Mouse (Mus musculus): Measurements from ENCODE around the gene Scarf1. TPM values are rescaled to one million over a fixed set of nuclear protein-coding genes. Genes with fewer than 3 reads are reported as not detected.

Gene Scarf1
- 4.0 and 4.5 TPM in 2 replicates for polyA plus RNA-seq (2015; fragmentation: Nextera tagmentation; extraction: Ambion mirVana)

DNA sequence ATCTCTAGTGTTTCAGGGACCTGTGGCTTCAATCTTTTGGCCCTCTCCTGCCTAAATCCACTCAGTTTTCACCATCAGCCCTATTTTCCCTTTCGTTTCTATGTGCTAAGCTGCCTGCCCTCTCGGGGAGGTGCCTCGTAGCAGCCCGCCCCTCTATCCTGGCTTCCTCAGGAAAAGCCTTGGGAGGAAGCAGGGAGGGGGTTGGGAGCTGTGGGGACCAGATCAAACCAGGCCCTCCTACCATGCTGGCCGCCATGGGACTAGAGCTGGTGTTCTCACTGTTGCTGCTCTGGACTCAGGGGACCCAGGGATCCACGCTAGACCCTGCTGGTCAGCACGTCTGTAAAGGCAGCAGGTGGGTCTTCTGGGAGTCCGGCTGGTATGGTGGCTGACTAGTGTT lies at the start of gene Scarf1:
Gene Scarf1 (plus strand): TSS at position 205 of the 400 bp plus-strand sequence.
- no peak within 1 kb of the TSS for H3K27ac ChIP-seq (replicated peaks)
- no peak within 1 kb of the TSS for H3K9ac ChIP-seq
- no peaks in the 10 kb centered on the region for H3K27me3 ChIP-seq
- no peak for ATAC-seq (ENCODE audit: low FRiP score, low read depth)
- peaks cover 20% of the 10 kb centered on the region for H3K4me1 ChIP-seq (replicated peaks)
- peaks cover 13% of the 10 kb centered on the region for H3K36me3 ChIP-seq
- no peaks in the 10 kb centered on the region for H3K9me3 ChIP-seq
- 57% methylated on average over 8 of the region's 8 CpGs for WGBS
- H3K4me3 ChIP-seq = 0 out of 2 replicates have a peak within 1 kb of the TSS, but pooled peaks have one; percentile 0
- peak within 1 kb of the TSS; percentile 9 for H3K4me2 ChIP-seq

DNA sequence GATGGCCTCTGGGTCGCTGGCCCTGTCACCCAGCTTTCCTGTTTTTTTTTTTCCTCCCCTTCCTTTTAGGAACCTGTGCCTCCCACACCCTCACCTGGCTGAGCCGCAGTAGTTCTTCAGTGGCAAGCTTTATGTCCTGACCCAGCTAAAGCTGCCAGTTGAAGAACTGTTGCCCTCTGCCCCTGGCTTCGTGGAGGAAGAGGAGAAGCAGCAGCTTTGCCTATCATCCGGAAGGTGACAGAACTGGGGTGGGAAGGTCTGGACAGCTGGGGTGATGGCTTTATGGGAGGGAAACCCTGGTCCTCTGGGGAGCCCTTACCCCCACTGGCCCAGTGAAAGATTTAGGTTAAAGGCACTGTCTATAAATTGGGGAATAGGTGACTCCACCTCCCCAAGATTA lies 49.7 kb upstream of the Scarf1 start:
- H3K27ac ChIP-seq (replicated peaks) = no peak overlapping the region

DNA sequence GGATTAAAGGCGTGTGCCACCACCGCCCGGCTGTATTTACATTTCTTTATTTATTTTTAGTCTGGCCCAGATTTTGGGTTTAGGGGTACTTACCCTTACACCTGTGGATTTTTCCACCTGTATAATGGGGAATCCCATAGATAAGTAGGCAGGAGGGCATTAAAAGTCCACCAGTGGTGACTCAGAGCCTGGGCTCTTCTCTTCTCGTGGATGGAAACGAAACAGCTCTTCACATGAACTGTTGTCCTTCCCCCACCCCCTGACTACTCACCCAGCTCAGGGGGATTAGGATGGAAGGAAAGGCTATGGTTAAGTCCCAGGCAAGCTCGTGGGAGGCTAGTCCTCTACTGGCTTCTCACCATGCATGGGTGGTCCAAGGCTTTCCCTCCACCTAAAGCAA lies 48.9 kb upstream of the Scarf1 start:
- Histone ChIP-seq H3K27ac (replicated peaks) (no peak overlapping the region), H3K9me3 (no peaks in the 10 kb centered on the region), H3K4me1 (replicated peaks) (peaks cover 24% of the 10 kb centered on the region), H3K27me3 (0 out of 2 replicates have a peak, but pooled peaks cover 2% of the 10 kb centered on the region), H3K4me2 (no peak overlapping the region), H3K9ac (no peak overlapping the region), H3K4me3 (no peak overlapping the region), H3K36me3 (peaks cover 22% of the 10 kb centered on the region)
- 90% methylated on average over 6 of the region's 6 CpGs for WGBS
- ATAC-seq (ENCODE audit: low FRiP score, low read depth) = no peak

More for the DNA sequence above, 49.7 kb upstream of the Scarf1 start:
- 77% methylated on average over 4 of the region's 4 CpGs for WGBS
- Histone ChIP-seq H3K9ac (no peak overlapping the region), H3K9me3 (no peaks in the 10 kb centered on the region), H3K4me1 (replicated peaks) (peaks cover 24% of the 10 kb centered on the region), H3K4me2 (no peak overlapping the region), H3K27me3 (no peaks in the 10 kb centered on the region), H3K36me3 (peaks cover 22% of the 10 kb centered on the region), H3K4me3 (no peak overlapping the region)
- ATAC-seq (ENCODE audit: low FRiP score, low read depth) = no peak

DNA sequence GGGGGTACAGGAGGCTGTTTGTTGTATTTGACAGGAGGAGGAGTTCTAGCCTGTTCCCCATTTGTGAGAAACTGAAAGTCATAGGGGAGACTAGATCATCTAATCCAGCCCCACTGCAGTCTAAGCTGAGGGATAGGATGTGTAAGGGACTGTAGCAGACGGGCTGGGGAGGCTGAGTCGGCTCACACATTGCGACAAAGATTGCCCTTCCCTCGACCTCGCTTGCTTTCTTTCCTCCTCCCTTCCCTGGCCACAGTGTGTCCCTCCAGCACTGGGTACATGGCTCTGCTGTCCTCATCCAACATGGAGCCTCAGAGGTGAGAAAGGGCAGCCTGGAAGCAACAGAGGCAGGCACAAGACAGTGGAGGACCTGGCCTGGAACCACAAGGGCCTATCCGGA lies 48.3 kb upstream of the Scarf1 start:
- no peak for ATAC-seq (ENCODE audit: low FRiP score, low read depth)
- H3K4me3 ChIP-seq = no peak overlapping the region
- WGBS = 82% methylated on average over 6 of the region's 6 CpGs
- H3K4me2 ChIP-seq = no peak overlapping the region
- H3K9ac ChIP-seq = no peak overlapping the region
- no peaks in the 10 kb centered on the region for H3K9me3 ChIP-seq
- 0 out of 2 replicates have a peak, but pooled peaks cover 4% of the 10 kb centered on the region for H3K27me3 ChIP-seq
- H3K4me1 ChIP-seq (replicated peaks) = peaks cover 19% of the 10 kb centered on the region
- H3K27ac ChIP-seq (replicated peaks) = no peak overlapping the region
- H3K36me3 ChIP-seq = peaks cover 22% of the 10 kb centered on the region

DNA sequence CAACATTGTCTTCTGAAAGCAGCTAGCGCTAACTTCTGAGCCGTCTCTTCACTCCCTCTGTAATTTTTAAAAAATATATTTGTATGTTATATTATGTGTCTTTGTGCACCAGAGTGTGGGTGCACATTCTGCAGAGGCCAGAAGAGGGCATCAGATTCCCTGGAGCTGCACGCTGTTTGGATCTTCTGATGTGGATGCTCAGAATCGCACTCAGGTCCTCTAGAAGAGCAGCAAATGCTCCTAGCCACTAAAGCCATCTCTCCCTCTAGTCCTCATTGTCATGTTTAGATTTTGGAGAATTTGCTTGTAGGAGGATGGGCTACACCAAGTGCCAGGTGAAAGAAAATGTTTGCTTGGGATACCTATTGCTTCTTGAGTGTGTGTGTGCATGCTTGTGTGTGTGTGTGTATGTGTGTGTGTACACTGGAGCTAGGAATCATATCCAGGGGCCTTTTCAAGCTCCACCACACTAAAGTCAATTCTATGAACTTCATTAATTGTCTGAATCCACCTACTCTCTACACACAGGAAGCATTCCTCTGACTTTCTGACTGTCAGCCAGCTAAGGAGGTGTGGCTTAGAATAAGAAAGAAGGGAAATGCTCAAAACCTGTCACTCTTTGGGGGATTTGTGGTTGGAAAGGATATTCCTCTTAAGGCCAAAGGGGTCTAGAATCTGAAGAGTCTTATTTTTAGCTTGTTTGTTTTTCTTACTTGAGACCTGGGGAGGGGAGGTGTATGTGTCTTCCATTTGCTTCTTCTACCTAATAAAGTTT lies 46.4 kb upstream of the Scarf1 start:
- Histone ChIP-seq H3K9ac (no peak overlapping the region), H3K9me3 (no peaks in the 10 kb centered on the region), H3K27me3 (0 out of 2 replicates have a peak, but pooled peaks cover 4% of the 10 kb centered on the region), H3K4me3 (no peak overlapping the region), H3K36me3 (peaks cover 22% of the 10 kb centered on the region), H3K4me2 (no peak overlapping the region), H3K27ac (replicated peaks) (no peak overlapping the region), H3K4me1 (replicated peaks) (peaks cover 14% of the 10 kb centered on the region)
- ATAC-seq (ENCODE audit: low FRiP score, low read depth) = no peak
- 96% methylated on average over 4 of the region's 4 CpGs for WGBS

DNA sequence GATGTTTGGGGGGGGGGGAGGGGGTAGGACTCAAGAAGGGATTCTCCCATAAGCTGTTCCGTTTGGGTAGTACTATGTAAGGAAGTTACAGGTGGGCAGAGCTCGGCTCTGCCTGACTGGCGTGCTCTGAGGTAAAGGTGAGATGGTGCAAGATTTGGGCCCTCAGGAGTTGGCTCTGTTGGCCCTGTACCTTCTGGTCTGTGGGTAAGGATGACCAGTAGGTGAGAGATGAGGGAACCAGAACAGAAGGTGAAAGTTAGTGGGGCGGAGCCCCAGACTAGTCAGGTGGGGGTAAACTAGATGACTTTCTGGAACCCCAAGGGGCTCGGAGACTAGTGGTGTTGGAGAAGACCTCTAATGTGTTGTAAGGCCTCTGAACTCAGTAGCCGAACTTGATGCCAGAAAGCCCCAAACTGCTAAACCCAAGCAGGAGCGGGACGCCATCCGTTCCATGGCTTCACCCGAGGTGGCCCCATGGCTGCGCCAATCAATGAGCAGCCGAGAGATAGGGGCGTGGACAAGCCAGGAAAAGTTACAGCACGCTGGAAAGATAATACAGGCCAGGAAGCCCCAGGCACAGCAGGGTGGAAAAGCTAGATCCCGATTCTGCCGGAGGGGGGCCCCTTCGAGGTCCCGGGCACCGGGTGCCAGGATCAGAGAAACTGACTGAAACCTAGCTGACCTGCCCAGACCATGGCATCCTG lies 45.7 kb upstream of the Scarf1 start:
- Histone ChIP-seq H3K9ac (0 out of 2 replicates have a peak overlapping the region, but pooled peaks have one; percentile 21), H3K9me3 (no peaks in the 10 kb centered on the region), H3K27ac (replicated peaks) (no peak overlapping the region), H3K36me3 (peaks cover 22% of the 10 kb centered on the region), H3K4me2 (peak overlapping the region; percentile 56), H3K4me3 (peak overlapping the region; percentile 27), H3K4me1 (replicated peaks) (peaks cover 6% of the 10 kb centered on the region), H3K27me3 (0 out of 2 replicates have a peak, but pooled peaks cover 4% of the 10 kb centered on the region)
- ATAC-seq (ENCODE audit: low FRiP score, low read depth) = no peak
- WGBS = 17% methylated on average over 19 of the region's 19 CpGs

DNA sequence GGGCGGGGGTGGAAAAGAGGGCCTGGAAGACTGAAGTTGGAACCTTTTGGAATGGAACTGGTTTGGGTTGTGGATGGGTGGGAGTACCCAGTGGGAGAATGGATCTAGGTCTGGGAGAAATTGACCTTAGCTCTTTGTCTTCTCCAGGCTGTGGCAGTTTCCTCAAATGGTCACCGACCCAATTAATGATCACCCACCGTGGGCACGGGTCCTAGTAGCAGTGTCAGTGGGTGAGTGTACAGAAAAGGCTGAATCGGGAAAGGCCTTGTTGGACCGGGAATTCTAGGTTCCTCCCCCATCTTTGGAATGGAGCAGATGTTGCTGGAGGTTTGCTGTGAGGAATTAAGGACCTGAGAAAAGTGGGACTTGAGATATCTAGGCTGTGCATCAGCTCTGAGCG lies 44.9 kb upstream of the Scarf1 start:
- 64% methylated on average over 7 of the region's 7 CpGs for WGBS
- no peaks in the 10 kb centered on the region; the same call in none of the 2 replicates for H3K4me1 ChIP-seq (replicated peaks)
- 0 out of 2 replicates have a peak, but pooled peaks cover 4% of the 10 kb centered on the region for H3K27me3 ChIP-seq
- no peak overlapping the region for H3K9ac ChIP-seq
- ATAC-seq (ENCODE audit: low FRiP score, low read depth) = no peak
- H3K4me2 ChIP-seq = peak overlapping the region; percentile 56
- peak overlapping the region; percentile 27 for H3K4me3 ChIP-seq
- H3K9me3 ChIP-seq = no peaks in the 10 kb centered on the region
- no peak overlapping the region for H3K27ac ChIP-seq (replicated peaks)
- peaks cover 22% of the 10 kb centered on the region for H3K36me3 ChIP-seq

DNA sequence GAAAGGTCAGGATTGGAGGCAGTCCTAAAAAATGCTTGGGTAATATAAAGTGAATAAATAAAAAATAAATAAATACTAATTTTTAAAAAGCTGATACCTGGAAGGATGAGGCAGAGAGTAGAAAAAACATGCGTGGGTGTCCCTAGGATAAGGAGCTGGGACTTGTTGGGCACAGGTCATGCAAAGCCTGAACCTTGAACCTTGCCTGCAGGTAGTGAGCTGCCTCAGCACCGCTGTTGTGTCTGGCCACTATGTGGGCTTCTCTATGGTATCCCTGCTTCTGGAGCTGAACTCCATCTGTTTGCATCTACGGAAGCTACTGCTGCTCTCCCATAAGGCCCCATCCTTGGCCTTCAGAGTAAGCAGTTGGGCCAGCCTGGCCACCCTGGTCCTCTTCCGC lies 44.1 kb upstream of the Scarf1 start:
- Histone ChIP-seq H3K27me3 (0 out of 2 replicates have a peak, but pooled peaks cover 4% of the 10 kb centered on the region), H3K36me3 (peaks cover 22% of the 10 kb centered on the region), H3K9me3 (no peaks in the 10 kb centered on the region), H3K9ac (no peak overlapping the region), H3K27ac (replicated peaks) (no peak overlapping the region), H3K4me1 (replicated peaks) (no peaks in the 10 kb centered on the region; the same call in 1 of the 2 replicates), H3K4me3 (no peak overlapping the region), H3K4me2 (no peak overlapping the region)
- ATAC-seq (ENCODE audit: low FRiP score, low read depth) = no peak
- WGBS = 93% methylated on average over 4 of the region's 4 CpGs

DNA sequence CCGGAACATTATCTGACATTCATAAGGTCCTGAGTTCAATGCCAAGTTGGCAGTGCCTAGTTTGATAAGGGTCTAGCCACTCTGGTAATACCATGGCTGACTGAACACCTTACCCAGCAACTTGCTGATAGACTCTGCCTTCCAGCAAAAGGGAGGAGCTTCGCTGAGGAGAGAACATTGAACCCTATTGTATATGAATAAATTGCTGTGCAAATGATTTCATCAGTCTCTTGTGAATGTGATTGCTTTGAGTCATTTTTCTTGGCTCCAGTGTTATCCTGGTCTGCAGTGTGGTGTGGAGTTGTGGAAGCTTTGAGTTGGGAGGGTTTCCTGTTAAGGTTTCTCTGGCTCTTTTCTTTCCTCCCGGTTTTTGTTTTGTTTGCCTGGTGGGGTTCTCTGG lies 42.7 kb upstream of the Scarf1 start:
- ATAC-seq (ENCODE audit: low FRiP score, low read depth) = no peak
- H3K27ac ChIP-seq (replicated peaks) = no peak overlapping the region
- H3K27me3 ChIP-seq = 0 out of 2 replicates have a peak, but pooled peaks cover 4% of the 10 kb centered on the region
- no peaks in the 10 kb centered on the region for H3K9me3 ChIP-seq
- 91% methylated on average over 3 of the region's 3 CpGs for WGBS
- peaks cover 8% of the 10 kb centered on the region for H3K36me3 ChIP-seq
- no peak overlapping the region for H3K4me3 ChIP-seq
- no peaks in the 10 kb centered on the region; the same call in 1 of the 2 replicates for H3K4me1 ChIP-seq (replicated peaks)
- no peak overlapping the region for H3K9ac ChIP-seq
- H3K4me2 ChIP-seq = no peak overlapping the region

DNA sequence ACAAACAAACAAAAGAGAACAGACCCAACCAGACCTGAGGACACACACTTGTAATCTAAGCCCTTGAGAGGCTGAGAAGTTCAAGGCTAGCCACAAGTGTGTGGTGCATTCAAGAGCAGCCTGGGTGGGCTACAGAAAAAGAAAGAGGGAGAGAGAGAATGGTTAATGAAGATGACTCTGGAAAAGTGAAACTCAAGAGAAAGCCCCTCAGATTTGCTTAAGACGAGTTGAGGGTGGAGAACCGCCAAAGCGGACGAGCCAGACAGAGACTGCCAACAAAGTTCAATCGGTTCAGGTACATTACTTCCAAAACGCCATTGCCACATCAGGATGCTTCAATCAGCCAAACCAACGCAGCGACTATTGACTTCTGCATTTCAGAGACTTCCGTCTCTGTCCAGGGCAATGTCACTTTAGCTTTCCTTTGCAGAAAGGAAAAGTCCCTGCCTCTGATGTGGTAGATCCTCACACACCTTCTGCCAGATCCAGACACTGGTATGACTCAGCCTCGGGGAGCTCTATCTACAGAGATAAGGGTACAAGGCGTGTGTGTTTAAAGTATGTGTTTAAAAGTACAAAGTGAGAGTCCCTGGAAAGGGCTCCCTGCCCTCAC lies 40.8 kb upstream of the Scarf1 start:
- H3K36me3 ChIP-seq = no peaks in the 10 kb centered on the region
- no peak overlapping the region for H3K27ac ChIP-seq (replicated peaks)
- H3K27me3 ChIP-seq = 0 out of 2 replicates have a peak, but pooled peaks cover 4% of the 10 kb centered on the region
- no peak overlapping the region for H3K4me3 ChIP-seq
- no peaks in the 10 kb centered on the region for H3K9me3 ChIP-seq
- 88% methylated on average over 11 of the region's 11 CpGs for WGBS
- ATAC-seq (ENCODE audit: low FRiP score, low read depth) = no peak
- H3K4me1 ChIP-seq (replicated peaks) = no peaks in the 10 kb centered on the region; the same call in 1 of the 2 replicates
- H3K4me2 ChIP-seq = no peak overlapping the region
- no peak overlapping the region for H3K9ac ChIP-seq

DNA sequence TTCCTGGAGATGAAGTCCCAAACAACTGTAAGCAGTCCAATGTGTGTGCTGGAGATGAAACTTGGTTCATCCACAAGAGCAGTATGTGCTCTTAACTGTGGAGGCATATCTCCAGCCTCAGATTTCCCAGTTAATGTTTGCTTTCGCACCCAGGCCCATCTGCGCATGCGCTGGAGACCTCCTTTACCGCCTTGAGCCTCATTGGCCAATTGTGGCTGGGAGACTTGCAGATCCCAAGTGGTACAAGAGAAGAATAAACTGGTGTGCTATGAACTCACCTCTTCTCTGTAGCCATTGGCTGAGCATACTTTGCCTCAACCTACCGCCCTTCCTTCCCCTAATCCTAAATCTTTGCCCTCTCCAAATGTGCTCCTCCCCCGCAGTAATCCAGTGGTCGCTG lies 40.0 kb upstream of the Scarf1 start:
- H3K4me1 ChIP-seq (replicated peaks) = no peaks in the 10 kb centered on the region
- no peak overlapping the region for H3K4me2 ChIP-seq
- no peaks in the 10 kb centered on the region for H3K9me3 ChIP-seq
- no peaks in the 10 kb centered on the region for H3K36me3 ChIP-seq
- ATAC-seq (ENCODE audit: low FRiP score, low read depth) = no peak
- no peak overlapping the region for H3K9ac ChIP-seq
- WGBS = 69% methylated on average over 7 of the region's 7 CpGs
- H3K27ac ChIP-seq (replicated peaks) = no peak overlapping the region
- no peak overlapping the region for H3K4me3 ChIP-seq
- H3K27me3 ChIP-seq = 0 out of 2 replicates have a peak, but pooled peaks cover 4% of the 10 kb centered on the region
